Mouse (Mus musculus): Measurements from ENCODE around the gene Tbl3.

Tbl3 gene

GRCm38 (mm10) chr17:24653967-24654710 lies 53.3 kb downstream of the Tbl3 start:
- DNase-seq (ENCODE audit: low spot score in 2 of 2): peak; percentile 63 to 73

DNA sequence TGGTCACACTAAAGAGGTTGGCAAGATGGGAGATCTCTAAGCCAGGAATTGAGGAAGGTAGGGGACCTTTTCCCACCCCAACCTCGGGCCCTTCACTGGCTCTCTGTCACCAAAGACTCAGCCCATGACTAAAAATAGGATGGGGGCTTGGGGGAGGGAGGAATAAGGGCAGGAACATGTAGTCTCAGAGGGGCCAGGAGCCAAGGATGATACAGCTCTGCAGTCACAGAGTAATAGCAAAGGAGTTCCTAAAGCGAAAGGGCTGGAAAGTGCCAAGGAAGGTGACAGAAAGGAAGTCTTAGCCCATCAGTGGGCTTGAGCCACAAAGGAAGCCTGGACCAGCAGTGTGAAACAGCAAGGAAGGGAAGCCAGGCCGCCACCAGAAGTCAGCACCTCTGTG lies 55.6 kb downstream of the Tbl3 start:
- DNase-seq (ENCODE audit: low spot score in 2 of 2): no peak

DNA sequence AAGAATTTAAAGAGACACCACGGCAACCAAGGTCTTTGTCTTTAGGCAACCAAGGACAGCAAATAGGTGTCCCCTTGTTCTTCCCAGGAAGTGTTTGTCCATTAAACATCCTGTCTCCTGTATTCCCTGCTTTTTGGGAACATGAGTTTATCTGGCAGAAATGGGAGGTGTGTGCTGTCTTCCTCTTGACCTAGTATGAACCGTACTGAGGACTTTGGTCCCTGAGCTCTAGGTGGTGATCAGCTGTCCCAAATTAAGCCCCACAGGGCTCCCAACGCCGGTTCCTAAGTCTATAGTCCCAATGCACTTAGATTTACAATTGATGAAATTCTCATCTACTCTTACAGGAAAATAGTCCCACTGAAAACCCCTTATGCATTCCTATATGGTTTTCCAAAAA lies 56.7 kb downstream of the Tbl3 start:
- DNase-seq (ENCODE audit: low spot score in 2 of 2): no peak

- no peak for DNase-seq (ENCODE audit: low spot score in 2 of 2)
Observed at GRCm38 (mm10) chr17:24650070-24650616, 57.3 kb downstream of the Tbl3 start, which contains the start of gene Slc9a3r2. Gene Slc9a3r2 (minus strand): TSS chr17:24650327.

DNA sequence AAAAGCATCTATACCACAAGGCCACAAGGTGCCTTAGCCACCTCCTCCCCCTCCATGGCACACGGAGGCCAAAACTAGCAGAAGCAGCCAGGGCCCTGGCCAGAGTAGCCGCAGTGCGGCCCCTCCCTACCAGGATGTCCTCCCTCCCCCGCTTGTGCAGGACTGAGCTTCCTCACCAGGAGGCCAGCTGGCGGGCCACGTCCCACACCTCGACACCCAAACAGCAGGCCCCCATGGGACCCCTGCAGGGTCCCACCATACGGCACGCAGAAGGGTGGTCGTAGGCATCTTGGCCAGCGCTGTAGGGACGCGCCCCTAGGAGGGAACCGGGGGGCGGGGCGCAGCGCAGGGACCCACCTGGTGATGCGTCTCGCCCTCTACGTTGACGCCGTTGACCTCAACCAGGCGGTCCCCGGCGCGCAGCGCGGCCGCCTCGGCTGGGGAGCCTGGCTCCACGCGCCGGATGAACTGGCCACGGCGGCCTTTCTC lies 57.8 kb downstream of the Tbl3 start:
- DNase-seq (ENCODE audit: low spot score in 2 of 2): peak; percentile 18 to 31

DNA sequence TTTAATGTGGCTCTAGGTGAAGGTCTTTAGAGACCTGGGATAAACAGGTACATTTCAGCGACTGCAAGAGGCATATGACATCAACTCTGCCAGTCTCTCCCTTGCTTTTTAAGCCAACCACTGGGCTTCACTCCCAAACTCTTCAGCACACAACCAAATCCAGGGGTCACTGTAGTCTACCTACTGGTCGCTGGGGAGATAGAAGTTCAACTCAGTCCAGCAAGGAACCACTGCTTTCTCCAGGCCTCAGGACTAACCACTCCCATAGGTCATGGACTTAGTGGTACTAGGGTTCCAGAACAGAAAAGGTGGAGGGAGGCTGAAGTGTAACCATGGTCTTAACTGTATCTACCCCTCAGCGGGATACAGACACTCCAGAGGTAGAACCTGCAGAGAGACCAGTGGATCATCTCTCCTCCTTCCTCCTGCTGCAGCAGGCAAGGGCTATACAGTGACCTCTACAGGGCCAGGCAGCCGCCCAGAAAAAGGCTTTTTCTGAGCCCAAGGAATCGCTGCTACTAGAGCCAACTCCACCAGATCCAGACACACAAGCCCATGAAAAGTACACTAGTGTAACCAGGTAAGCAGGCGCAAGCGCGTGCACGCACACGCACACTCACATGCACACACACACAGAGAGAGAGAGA lies 58.6 kb downstream of the Tbl3 start:
- no peak for DNase-seq (ENCODE audit: low spot score in 2 of 2)
